Mouse (Mus musculus) right cerebral cortex, postnatal 4 days (tissue): ENCODE measurements around the gene Vrk1.

Experiments
- DNase-seq: peaks from one replicate; pipeline ENCODE4 v3.0.0-alpha.2; 2022

Gene Vrk1

DNA sequence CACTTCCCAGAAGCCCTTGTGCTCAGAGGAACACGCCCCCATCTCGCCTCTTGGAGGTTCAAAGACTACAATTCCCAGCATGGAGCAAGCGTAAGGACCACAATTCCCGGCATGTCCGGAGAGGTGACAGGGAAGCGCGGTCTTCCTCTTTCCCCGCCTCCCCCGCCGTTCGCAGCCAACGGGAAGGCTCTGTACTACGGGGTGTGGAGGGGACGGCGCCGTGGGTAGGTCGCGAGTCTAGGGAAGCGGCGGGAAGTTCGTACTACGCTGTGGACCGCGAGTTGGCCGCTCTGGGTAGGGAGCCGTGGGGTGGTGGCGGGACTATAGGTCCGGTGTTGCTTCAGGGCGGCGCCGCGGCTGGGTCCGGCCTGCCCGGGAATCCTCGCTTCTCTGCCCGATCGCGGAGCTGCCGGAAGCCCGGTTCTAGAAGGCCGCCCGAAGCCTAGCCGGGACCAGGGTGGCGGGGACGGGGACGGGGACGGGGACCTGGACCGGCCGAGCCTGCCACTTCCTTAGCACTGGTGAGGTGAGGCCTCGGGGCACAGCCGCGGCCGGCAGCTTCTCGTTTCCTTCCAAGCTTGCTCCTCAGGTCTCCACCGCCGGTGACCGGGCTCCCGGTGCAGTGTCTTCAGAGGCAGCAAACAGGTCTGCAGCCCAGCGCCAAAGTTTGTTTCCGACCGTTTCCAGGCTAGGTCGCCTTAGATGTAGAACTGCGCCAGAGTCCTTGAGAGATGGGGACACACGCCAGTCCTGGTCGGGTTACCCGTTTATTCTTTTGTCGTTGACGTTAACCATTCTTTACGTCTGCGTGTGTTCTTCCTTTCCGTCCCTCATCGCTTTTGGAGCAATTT, at the start of gene Vrk1:
Gene Vrk1 (plus strand): TSS at position 164 of the 851 bp plus-strand sequence.
- peak; percentile 92 for DNase-seq

DNA sequence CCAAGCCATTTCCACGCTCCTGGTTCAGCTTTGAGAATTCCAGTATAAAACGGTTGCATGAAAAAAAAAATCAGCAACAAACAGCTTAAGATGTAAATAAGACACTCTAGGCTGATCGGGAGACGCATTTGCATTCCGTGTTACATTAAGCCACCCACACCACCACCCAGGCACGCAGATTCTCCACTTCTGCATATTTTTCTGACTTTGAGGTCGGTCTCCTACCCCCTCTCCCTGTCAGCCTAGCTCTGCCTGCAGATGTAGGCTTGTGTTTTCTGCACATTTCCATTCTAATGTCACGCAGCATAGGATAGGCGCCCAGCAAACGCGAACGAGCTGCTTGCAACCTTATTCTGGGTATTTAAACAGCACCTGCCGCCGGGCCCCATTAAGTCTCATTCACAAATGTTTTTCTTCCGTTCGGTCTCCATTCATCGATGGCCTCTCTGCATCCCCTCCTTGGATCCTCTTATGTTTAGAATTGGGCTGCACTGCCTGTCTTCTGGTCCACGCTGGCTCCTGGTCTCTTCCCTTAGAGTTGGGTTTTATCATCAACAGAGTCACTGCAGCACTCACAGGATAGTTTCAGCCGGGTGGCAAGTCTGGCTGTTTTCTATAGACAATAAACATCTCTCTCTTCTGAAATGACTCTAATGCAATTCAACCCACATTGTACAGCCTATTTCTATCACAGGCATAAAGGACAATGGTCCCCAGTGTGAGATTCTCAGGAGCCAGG, 49.3 kb upstream of the Vrk1 start:
- DNase-seq, result no peak

DNA sequence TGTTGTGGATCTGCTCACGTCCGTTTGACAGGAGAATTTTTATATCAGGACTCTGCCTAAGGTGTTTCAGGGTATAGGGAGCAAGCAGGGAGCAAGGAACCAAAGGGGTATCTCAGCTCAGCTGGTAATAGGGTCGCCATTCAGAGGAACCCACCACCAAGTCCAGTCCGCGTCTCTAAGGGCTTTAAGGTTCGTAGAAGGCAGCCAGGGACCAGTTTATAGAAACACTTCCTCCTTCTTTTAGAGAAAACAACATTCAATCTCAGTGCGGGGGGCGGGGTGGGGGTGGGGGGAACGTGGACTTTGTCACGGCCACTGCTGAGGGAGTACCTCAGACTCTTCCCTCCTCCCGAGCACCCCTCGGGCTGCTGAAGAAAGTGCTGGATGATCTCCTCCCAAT, 48.4 kb upstream of the Vrk1 start:
- no peak for DNase-seq

DNA sequence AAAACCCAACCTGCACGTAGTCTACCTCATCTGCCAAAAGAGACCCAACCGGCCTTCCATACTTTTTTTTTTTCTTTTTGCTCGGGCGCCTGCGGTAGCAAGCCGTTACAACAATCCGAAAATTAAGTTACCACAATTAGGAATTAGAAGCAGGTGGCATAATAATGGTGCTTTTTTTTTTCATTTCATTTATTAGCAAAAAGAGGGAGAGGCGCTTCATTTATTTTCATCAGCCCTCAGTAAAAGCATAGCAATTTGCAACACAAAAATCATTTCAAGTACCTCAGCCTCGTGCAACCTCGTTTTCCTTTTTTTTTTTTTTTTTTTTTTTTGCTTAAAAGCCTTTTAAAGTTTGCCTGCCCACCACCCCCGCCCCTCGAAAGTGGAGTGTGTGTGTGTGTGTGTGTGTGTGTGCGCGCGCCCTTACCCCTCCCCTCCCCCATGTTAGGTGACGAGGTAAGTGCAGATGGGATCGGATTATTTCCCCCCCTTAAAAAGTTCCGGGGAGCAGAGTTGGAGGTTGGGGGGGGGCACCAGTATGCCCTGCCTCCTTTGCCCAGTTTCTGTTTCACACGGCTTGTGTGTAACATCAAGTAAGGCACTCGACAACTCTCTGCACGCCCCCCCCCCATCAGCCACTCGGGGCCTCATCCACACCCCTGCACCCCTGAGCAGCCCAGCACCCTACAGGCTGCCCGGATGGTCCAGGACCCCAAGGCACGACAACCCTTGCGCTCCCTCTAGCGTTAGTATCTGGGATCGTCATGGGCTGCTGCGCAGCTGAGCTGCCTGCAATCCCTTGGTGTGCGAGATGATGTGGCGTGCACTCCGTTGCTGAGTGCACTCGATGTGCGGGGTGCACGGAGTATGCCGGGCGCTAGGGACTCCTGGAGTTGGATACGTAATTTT, 47.7 kb upstream of the Vrk1 start:
- DNase-seq, result peak; percentile 92

DNA sequence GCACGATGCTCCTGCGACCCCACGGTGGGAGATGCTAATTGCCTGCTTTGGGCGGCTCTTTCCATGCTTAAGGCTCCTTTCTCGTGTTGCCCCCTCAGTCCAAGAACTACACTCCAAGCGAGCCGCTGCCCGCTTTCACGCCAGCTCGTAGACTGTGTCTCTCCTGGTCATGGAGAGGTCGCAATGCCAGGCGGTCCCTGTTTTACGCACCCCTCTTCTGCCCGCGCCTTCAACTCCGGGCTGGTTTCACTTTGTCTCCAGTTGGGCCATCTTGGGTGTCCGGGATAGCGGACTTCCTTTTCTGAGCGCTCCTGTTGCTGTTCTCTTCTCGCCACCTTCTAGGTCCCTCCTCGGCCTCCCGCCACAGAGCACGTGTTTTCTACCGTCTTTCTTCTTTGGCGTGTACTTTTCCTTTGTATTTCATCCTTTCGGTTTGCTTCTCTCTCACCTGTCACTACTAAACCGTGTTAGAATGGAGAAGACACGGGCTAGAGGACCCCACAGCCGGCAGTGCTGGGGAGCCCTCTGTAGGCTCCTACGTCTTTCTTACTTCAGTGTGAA, 46.9 kb upstream of the Vrk1 start:
- DNase-seq, result no peak

DNA sequence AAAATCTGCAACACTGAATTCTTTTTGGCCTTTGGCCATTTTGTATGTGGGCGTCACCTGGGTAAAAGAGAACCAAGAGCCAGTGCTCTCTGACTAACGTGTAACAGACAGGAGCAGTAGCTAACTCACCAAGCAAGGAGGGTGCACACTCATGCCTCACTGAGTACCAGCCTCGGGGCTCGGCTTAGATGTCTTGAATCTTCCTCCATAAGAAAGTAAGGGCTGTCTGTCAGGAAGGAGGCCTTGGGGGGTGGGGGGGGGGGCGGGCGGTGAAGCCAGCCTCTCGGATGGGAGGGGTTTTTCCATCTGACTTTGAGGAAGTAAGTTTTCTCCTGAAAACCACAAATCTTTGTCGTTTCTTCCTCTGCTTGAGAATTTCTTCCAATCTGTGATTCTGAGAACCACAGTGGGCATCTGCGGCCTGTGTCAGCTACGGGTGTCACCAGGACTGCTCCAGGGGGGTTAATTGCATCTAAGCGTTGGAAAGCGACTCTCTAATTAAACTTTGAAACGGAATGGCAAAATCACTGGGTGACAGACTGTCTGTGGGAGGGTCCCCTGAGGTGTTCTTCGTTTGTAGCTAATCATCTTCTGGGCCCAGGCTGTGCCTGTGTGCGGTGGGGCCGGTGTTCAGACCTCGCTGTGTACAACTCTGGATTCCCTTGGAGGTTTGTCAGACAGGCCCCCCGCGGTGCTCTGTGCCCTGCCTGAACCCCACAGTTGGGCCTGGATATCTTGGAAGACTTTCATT, 43.0 kb upstream of the Vrk1 start:
- DNase-seq, result no peak

DNA sequence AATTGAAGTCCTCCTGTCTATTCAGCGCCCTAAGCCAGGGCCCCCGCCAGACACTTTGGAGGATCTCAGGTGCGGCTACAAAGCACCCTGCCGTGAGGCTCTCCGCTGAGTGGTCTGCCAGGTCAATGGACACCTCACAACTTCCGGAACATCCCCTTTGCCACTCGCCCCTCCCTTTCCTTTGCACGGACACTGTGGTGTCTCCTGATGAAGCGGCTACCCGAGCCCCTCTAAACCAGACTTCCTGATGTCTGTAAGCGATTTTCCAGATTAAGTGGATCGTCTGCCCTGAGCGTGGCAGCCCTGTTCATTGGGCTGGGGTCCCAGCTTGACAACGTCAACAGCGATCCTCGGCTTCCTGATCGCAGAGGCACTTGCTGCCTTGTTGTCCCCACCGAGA, 42.2 kb upstream of the Vrk1 start:
- DNase-seq, result no peak

DNA sequence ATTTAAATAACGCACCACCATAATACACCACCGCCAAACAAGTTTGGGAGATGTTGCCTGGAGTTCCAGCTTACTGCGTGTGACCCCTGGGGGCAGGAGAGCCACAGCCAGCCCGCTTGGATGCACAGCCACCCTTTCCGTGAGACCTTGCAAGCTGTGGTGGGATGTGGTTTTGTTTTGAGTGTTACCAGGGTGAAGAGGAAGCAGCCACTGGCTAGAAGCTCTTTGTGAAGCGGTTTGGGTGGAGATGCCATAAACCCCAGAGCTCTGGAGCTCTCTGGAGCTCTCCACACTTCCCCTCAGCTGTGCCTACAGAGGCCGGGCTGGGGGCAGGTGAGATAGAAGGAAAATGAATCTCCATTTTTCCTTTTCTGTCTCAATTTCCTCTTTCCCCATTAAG, 38.8 kb upstream of the Vrk1 start:
- DNase-seq, result no peak

DNA sequence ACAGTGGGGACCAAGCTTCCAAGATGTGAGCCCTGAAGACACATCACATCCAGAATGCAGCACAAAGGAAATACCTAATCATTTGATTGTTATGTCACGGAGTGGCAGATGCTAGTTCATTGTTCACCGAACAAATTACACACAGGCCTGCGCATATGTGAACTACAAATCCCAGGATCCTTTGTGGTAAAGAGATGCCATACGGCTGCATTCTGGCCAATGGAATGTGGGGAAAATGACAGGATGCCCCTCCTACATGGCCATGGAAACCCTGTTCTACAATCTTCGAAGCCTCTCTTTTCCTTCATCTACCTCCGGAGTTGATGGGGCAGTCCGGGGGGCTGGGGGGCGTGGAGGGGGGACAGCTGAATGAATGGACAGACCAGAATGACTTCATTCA, 37.4 kb upstream of the Vrk1 start:
- DNase-seq, result no peak

DNA sequence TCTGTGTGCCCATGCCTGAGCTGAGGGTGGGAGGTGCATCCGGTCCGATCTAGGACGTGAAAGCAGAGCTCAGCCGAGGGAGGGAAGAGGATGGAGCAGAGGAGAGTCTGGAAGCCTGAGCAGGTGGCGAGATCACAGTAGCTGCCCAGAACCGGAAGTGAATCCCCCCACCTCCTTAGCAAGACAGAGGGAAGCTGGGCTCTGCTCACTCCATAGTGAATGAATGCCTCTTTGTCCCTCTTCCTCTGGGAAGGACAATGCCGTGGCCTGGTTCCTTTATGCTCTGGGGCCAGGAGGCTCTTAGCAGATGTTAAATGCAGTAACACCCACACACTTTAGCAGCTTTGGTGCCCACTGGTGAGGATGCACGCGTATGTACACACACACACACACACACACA, 36.3 kb upstream of the Vrk1 start:
- no peak for DNase-seq

DNA sequence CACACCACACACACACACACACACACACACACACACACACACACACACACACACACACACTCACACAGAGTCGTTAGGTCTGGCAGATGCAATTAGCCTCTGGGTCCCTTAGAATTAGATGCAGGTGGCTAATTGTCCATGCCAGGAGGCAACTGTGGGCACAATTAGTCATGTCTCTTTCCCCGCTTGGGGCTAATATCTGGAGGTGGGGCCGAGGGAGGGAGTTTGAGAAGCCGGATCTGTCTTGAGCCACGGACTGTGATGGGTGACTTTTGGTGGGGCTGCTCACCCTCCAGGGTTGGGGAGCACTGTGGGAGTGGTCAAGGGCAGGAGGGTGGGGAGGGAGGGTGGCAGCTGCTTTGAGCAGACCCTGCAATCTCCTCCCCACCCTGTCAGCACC, 35.9 kb upstream of the Vrk1 start:
- DNase-seq, result no peak

DNA sequence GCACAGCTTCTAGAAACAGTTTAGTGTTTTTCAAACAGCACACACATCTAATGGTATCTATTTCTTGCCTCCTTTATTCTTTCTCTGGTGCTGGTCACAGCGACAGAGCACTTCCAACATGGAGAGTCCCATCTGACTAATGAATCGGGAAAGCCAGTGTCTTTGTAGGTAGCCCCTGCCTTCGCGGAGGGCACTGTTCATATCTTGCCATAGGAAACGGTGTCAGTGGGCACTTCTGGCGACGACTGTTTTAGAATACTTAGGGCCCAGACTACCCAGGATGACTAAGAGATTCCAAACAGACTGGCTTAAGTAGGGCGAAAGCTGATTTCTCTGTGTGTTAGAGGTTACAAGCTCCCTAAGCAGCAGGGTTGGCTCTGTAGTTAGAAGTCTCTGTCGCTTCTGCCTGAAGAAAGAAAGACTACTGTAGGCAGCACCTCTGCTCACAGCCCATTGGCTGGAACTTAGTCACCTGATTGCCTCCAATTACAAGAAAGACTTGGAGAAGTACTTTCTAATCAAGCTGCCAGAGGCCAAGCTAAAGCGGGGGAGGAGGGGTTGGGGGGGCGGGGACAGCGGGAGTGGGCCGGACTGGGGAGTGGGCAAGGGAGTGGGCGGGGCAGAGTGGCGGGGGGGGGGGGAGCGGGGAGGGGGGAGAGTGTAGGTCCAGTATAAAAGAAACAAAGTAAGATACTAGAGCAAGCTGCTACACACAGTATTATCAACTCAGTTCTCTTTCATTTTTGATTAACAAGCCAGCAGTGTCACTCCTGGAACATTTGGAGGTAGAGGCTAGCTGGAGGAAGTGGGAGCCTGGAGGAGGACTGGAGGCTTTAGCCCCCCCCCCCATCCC, 28.7 kb upstream of the Vrk1 start:
- no peak for DNase-seq

DNA sequence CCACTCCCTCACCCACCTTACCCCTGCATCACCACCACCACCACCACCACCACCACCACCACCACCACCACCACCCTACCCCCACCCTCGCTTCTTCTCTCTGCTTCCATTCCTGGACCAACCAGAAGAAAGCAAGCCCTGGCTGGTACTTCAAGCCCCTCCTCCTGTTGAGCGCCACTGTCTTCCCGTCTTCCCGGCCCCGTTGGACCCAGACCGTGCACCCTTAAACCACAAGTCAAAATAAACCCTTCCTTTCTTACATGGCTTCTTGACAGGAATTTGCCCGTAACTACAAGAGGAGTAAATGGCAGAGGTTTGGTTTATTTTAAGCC, 28.1 kb upstream of the Vrk1 start:
- DNase-seq, result no peak

DNA sequence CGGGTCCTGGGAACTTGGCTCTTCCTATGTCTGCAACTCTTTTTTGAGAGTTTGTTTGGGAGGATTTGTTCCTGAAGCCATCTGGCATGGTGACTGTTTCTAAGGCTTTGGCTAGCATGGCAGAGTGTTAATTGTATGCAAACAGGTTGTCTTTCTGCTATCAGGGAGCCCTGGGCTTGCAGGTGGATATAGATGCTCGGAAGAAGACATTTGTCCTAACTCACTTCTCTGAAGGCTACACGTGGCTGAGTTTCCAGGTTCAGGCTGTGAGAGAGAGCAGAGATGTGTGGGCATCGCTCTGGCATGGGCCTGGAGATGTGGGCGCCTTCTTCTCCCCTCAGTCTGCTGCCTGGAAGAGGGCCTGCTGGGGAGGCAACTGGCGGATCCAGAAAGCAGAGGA, 27.4 kb upstream of the Vrk1 start:
- no peak for DNase-seq

DNA sequence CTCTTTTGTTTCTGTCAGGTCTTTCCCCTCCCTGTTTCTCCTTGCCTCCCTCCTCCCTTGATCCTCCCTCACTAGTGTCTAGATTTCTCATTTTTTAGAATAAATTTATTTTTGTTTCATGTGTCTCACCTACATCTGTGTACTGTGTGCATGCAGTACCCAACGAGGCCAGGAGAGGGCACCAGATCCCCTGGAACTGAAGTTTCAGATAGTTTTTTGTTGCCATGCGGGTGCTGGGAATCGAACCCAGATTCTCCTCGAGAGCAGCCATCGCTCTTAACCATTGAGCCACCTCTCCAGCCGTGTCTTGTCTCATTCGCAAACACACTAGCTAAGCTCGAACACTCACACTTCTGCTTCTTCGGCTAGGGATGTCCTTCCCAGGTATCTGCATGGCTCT, 26.5 kb upstream of the Vrk1 start:
- DNase-seq, result no peak

DNA sequence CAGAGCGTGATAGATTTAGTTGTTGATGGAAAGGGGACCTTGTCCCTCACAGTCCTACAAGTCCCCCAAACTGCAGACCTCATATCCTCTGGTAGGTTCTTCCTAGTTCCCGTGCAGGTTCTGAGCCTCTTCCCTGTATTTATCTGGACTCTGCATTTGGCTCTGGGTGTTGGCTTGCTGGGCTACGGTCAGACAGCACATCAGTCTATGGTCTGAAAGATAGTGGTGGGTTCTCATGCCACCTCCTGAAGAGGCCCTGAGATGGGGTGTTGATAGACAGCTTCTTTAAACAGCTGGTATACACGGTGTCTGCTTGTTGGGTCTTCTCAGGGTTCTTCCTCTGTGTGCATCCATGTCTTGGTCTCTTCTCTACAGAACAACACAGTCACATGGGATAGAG, 21.6 kb upstream of the Vrk1 start:
- DNase-seq, result no peak

DNA sequence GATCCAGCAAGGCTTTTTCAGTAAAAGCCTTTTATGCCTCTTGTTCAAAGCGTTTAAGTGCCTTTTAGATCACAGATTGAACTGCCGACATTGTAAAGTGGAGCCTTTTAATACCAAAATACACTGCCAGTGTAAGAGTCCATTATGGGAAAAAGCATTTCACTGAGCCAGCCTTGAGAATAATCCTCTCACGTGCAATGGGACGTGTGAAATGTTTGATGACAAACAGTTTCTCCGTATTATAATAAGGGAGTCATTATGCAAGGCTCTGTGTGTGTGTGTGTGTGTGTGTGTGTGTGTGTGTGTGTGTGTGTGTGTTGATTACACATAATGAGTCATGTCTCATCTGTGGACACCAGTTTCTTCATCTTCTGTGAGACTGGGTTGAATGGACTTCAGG, 17.3 kb upstream of the Vrk1 start:
- no peak for DNase-seq

DNA sequence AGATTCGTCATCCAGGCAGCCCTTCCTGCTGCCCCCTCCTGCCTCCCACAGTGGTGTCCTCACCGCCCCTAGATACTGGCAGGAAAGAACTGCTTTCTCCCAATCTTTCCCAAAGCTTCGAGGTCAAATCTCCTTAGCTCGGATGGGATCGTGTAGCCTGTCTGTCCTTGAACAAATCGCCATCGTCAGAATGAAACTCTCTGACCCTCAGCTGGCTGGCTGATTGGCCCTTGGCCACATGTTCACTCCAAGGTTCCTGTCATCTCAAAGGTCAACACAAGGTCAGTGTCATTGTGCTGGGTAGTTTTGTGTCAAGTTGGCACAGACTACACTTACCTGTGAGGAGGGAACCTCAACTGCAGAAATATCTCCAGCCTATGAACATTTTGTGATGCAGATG, 16.7 kb upstream of the Vrk1 start:
- no peak for DNase-seq

DNA sequence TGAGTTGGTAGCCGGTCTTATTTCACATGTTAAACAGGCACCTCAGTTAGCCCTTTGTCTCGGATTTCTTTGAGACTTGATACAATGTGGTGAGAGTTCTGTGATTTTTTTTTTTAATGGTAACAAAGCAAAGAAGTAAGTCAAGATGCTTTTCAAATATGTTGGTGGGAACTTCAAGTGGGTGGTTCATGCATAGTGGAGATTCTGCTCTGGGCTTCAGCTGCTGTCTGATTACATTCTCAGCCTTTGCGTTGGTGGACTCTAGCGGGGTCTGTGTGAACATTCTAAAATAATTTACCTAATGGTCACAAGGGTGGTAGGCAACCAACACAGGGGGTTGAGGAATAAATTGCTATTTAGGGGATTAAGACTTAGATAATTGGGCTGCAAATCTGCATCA, 14.1 kb upstream of the Vrk1 start:
- no peak for DNase-seq

DNA sequence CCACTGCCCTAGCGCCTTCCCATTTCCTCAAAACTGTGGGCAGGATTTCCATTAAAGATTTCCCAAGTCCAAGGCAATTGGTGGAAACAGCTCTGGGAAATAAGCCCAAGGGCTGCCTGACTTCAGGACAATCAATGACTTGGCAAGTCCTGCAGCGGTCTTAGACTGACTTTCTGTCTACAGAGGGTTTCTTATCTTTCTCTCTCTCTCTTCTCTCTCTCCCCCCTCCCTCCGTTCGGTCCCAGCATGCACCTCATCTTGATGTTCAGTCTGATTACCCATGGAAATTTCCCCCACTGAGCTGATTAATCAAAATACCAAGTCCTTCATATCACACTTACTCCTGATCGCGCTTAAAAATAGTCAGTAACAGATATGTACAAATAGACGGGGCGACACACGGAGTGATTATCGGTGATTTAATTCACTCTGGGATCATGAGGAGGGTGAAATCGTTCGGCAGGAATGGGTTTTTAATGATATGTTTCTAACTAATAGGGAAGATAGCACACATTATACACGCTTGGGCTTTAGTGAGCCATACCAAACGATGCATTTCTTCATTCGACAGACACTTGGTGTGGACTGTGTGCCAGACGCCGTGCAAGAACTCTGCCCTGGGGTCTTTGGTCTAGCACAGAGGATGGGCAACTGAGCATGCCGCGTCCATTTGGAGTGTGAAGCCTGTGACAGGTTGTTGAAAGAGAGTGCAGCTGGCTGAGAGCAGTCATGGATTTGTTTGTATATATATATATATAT, 12.8 kb upstream of the Vrk1 start:
- no peak for DNase-seq

DNA sequence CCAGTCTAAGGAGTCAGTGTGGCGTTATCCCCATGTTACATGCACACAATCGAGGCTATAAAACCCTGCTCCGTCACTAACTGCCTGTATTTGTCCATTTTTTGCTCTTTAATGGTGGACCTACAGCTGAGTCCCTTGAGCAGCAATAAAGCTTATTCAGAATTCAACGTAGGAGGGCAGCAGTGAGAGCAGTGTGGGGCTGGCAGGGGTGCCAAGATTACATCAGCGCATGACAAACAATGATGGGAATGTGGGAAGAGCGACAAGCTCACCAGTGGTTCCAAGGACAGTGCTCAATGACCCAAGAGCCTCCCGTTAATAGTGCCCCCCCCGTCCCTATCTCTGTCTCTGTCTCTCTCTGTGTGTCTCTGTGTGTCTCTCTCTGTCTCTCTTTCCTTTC, 8.3 kb upstream of the Vrk1 start:
- no peak for DNase-seq
